Mouse (Mus musculus): Measurements from ENCODE around the gene 4930550C14Rik. TPM values are rescaled to one million over a fixed set of nuclear protein-coding genes. Genes with fewer than 3 reads are reported as not detected.

4930550C14Rik gene
- polyA plus RNA-seq, 1 experiment from 2014 or later = 0.45 TPM

DNA sequence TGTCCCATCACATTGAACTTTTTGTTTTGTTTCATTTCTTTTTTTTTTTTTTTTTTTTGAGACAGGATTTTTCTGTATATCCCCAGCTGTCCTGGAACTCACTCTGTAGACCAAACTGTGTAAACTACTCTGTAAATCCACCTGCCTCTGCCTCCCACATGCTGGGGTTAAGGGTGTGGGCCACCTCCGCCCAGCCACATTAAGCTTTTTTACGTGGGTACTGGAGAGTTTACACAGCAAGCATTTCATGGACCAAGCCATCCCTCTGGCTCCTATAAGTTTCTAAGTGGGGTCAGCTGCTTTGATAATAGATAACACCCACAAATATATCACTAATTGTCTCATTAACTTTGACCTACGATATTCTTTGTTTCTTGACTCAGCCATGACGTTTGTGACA lies 6.4 kb downstream of the 4930550C14Rik start:
- H3K4me1 ChIP-seq (replicated peaks) = peaks cover 16% of the 10 kb centered on the region
- H3K27ac ChIP-seq = no peak overlapping the region
- no peaks in the 10 kb centered on the region for H3K9me3 ChIP-seq
- H3K27me3 ChIP-seq = no peaks in the 10 kb centered on the region
- ATAC-seq (ENCODE audit: low FRiP score) = no peak
- no peak overlapping the region for H3K4me3 ChIP-seq
- no peaks in the 10 kb centered on the region for H3K36me3 ChIP-seq
- 83% methylated on average over 4 of the region's 4 CpGs for WGBS
- no peak overlapping the region for H3K4me2 ChIP-seq
- no peak overlapping the region for H3K9ac ChIP-seq

DNA sequence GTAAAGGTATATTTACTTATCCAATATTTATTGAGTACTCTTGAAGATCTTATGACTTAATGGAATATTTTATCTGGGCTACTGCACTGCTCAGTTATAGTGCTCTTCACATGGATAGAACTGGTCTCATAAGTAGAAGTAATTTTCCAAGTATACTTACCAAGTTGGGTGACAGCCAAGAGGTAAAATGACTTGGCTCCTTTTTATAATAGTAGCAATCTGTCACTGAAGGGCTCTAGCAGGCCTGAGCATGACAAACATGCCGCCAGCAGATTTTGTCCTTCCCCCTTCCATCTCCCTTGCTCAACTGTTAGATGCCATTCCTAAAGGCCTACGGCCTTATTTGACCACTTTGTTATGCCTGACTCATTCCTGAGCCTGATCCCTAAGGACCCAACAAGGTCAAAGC lies 6.8 kb downstream of the 4930550C14Rik start:
- no peak overlapping the region for H3K4me3 ChIP-seq
- no peak overlapping the region for H3K27ac ChIP-seq
- H3K4me1 ChIP-seq (replicated peaks) = peaks cover 16% of the 10 kb centered on the region
- no peaks in the 10 kb centered on the region for H3K27me3 ChIP-seq
- WGBS = 96% methylated on average over 2 of the region's 2 CpGs
- H3K9ac ChIP-seq = no peak overlapping the region
- ATAC-seq (ENCODE audit: low FRiP score) = no peak
- no peak overlapping the region for H3K4me2 ChIP-seq
- no peaks in the 10 kb centered on the region for H3K36me3 ChIP-seq
- H3K9me3 ChIP-seq = no peaks in the 10 kb centered on the region

GRCm38 (mm10) chr9:53409427-53409826 lies 7.3 kb downstream of the 4930550C14Rik start:
- no peak overlapping the region for H3K4me2 ChIP-seq
- 92% methylated on average over 3 of the region's 3 CpGs for WGBS
- no peaks in the 10 kb centered on the region for H3K36me3 ChIP-seq
- no peak overlapping the region for H3K9ac ChIP-seq
- ATAC-seq (ENCODE audit: low FRiP score) = no peak
- peaks cover 15% of the 10 kb centered on the region for H3K4me1 ChIP-seq (replicated peaks)
- no peak overlapping the region for H3K27ac ChIP-seq
- H3K27me3 ChIP-seq = no peaks in the 10 kb centered on the region
- no peak overlapping the region for H3K4me3 ChIP-seq
- no peaks in the 10 kb centered on the region for H3K9me3 ChIP-seq

GRCm38 (mm10) chr9:53422133-53422896 lies 20.2 kb downstream of the 4930550C14Rik start:
- Histone ChIP-seq H3K4me1 (replicated peaks) (no peaks in the 10 kb centered on the region), H3K9ac (no peak overlapping the region), H3K4me3 (no peak overlapping the region), H3K9me3 (no peaks in the 10 kb centered on the region), H3K36me3 (no peaks in the 10 kb centered on the region), H3K27ac (no peak overlapping the region), H3K4me2 (no peak overlapping the region), H3K27me3 (no peaks in the 10 kb centered on the region)
- no peak for ATAC-seq (ENCODE audit: low FRiP score)
- 82% methylated on average over 9 of the region's 9 CpGs for WGBS

DNA sequence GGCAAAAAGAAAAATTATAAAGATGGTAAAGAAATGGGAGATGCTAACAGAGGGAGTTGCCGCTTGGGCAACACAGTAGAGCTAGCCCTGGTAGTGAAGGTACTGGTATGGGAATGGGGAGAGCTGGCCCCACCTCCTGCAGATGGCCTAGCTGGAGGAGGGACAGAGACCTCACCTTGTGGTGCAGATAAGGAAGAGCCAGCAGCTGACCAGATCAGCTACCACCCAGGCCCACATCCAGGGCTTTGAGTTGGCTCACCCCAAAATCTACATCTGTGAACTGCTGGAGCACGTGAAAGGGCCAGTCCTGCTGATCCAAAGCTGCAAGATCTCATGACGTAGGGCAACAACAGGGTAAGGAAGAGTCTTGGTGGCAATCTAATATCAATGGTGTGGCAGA lies 24.6 kb downstream of the 4930550C14Rik start:
- H3K9me3 ChIP-seq = no peaks in the 10 kb centered on the region
- H3K9ac ChIP-seq = no peak overlapping the region
- WGBS = 95% methylated on average over 3 of the region's 3 CpGs
- H3K4me3 ChIP-seq = no peak overlapping the region
- no peaks in the 10 kb centered on the region for H3K27me3 ChIP-seq
- no peak for ATAC-seq (ENCODE audit: low FRiP score)
- H3K36me3 ChIP-seq = no peaks in the 10 kb centered on the region
- no peaks in the 10 kb centered on the region for H3K4me1 ChIP-seq (replicated peaks)
- H3K27ac ChIP-seq = no peak overlapping the region
- no peak overlapping the region for H3K4me2 ChIP-seq

GRCm38 (mm10) chr9:53427638-53428037 lies 25.5 kb downstream of the 4930550C14Rik start:
- H3K4me3 ChIP-seq = no peak overlapping the region
- no peak overlapping the region for H3K4me2 ChIP-seq
- ATAC-seq (ENCODE audit: low FRiP score) = no peak
- H3K27me3 ChIP-seq = no peaks in the 10 kb centered on the region
- H3K27ac ChIP-seq = no peak overlapping the region
- no peak overlapping the region for H3K9ac ChIP-seq
- H3K9me3 ChIP-seq = no peaks in the 10 kb centered on the region
- no peaks in the 10 kb centered on the region for H3K4me1 ChIP-seq (replicated peaks)
- 85% methylated on average over 3 of the region's 3 CpGs for WGBS
- H3K36me3 ChIP-seq = no peaks in the 10 kb centered on the region

DNA sequence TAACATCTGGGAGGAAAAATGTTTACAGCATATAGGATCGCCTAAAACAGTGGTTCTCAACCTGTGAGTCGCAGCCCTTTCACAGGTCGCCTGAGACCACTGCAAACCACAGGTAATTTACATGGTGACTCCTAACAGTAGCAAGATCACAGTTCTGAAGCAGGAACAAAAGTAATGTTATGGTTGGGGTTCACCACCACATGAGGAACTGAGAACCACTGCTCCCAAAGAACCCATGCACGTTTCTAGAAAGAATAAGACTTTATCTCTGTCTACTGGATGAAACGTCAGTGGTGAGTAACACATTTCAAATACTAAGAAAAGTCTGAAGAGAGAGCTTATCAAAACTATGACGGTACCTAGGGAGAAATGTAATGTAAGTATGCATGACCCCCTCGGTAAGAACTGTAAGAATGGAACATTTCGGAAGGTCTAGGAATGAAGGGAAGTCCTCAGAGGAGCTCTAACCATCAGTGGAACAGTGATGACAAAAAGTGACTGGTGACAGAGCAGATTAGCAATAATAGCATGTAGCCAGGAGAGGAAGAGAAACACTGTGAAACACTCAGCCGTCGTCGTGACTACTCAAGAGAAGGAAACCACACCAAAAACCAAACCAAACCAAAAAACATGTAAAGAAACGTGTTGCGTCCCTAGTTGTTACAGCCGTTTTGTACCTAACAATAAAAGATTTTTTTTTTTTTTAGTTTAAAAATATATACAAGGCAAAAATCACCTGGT lies 33.9 kb downstream of the 4930550C14Rik start:
- H3K27ac ChIP-seq = no peak overlapping the region
- no peaks in the 10 kb centered on the region for H3K4me1 ChIP-seq (replicated peaks)
- whole genome bisulfite sequencing = 92% methylated on average over 14 of the region's 14 CpGs

DNA sequence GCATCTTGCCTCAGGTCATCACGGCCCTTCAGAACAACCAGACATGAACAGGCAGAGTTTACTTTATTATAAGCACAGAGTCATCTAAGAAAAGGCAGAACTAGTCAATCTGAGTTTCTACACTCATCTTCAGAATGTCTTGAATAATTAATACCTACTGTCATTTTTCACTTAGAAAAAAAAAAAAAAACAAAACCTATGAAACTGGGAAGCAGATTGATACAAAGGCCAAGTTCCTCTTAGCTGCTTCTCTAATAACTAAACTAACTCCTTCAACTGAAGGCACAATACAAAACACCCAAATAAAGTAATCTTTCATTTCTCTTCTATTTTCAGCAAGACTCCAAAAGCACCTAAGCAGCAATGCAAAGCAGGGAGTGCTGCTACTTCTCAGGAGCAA lies 48.5 kb downstream of the 4930550C14Rik start:
- no peak overlapping the region for H3K4me2 ChIP-seq
- H3K27me3 ChIP-seq = no peaks in the 10 kb centered on the region
- ATAC-seq (ENCODE audit: low FRiP score) = no peak
- H3K4me3 ChIP-seq = no peak overlapping the region
- peaks cover 50% of the 10 kb centered on the region for H3K36me3 ChIP-seq
- 98% methylated on average over 1 of the region's 1 CpGs for WGBS
- H3K27ac ChIP-seq = no peak overlapping the region
- H3K9me3 ChIP-seq = no peaks in the 10 kb centered on the region
- no peaks in the 10 kb centered on the region for H3K4me1 ChIP-seq (replicated peaks)
- H3K9ac ChIP-seq = no peak overlapping the region

More for the DNA sequence above, 33.9 kb downstream of the 4930550C14Rik start:
- H3K36me3 ChIP-seq = peaks cover 25% of the 10 kb centered on the region
- no peak overlapping the region for H3K9ac ChIP-seq
- no peak for ATAC-seq (ENCODE audit: low FRiP score)
- no peaks in the 10 kb centered on the region for H3K27me3 ChIP-seq
- H3K4me2 ChIP-seq = no peak overlapping the region
- H3K9me3 ChIP-seq = no peaks in the 10 kb centered on the region
- H3K4me3 ChIP-seq = no peak overlapping the region

GRCm38 (mm10) chr9:53452038-53452437 lies 49.9 kb downstream of the 4930550C14Rik start:
- no peaks in the 10 kb centered on the region for H3K4me1 ChIP-seq (replicated peaks)
- no peak overlapping the region for H3K27ac ChIP-seq
- no peaks in the 10 kb centered on the region for H3K9me3 ChIP-seq
- 92% methylated on average over 2 of the region's 2 CpGs for WGBS
- ATAC-seq (ENCODE audit: low FRiP score) = no peak
- H3K36me3 ChIP-seq = peaks cover 48% of the 10 kb centered on the region
- H3K27me3 ChIP-seq = no peaks in the 10 kb centered on the region
- no peak overlapping the region for H3K4me3 ChIP-seq
- no peak overlapping the region for H3K9ac ChIP-seq
- H3K4me2 ChIP-seq = no peak overlapping the region

DNA sequence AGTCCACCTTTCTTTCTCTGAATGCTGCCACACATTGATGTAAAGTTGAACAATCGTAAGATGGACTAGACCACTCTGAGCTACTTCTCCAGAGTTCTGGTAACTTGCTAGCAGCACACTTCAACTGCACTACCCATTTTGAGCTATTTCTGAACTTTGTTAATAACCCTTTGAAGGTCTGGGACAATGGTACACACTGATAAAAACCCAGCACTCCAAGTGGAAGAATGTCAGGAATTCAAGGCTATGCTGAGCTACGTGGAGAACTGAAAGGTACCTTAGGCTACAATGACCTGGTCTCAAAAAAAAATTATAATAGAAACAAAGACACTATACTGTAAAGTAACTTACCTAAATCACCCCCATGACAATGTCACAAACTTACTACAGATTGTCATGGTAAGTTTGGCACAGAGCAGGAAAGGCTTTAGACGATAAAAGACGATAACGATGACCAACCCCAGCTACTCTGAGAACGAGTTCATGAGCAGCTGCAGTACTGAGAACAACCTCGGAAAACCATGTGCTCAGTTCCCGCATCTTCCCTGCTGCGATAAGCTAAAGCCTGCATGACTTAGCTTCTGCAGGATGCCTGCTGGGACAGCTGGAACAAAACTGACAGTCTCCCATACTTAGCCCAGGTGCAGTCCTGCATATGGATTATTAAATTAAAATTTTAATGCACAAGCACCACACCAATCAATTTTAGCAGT lies 70.8 kb downstream of the 4930550C14Rik start:
- Histone ChIP-seq H3K27ac (no peak overlapping the region), H3K27me3 (no peaks in the 10 kb centered on the region), H3K9ac (no peak overlapping the region), H3K36me3 (peaks cover 16% of the 10 kb centered on the region), H3K9me3 (no peaks in the 10 kb centered on the region), H3K4me2 (no peak overlapping the region), H3K4me1 (replicated peaks) (no peaks in the 10 kb centered on the region), H3K4me3 (no peak overlapping the region)
- 84% methylated on average over 9 of the region's 9 CpGs for WGBS
- ATAC-seq (ENCODE audit: low FRiP score) = no peak
